Mouse (Mus musculus) layer of hippocampus, postnatal 14 days (tissue): ENCODE results near the gene Pus3. TPM values are rescaled to one million over a fixed set of nuclear protein-coding genes. Genes with fewer than 3 reads are reported as not detected.
"Not testable (repeated sequence)": the region's sequence is repeated elsewhere in the genome, so short reads cannot be mapped to it uniquely, and the experiment has no call there.

Experiments used
- DNase-seq, 2 experiments: peaks; one replicate each; pipeline ENCODE4 v3.0.0; 2021 to 2022; ENCODE audit warnings: low spot score in 2 of 2, mixed read lengths in 1 of 2
- total RNA-seq, 2 experiments: library from RNA; stranded (reverse); gene quantifications; 2 replicates each; pipeline ENCODE4 v1.2.3; 2021

The Pus3 gene
- total RNA-seq, 2 experiments from 2014 or later = 12.7 to 13.7 TPM

GRCm38 (mm10) chr9:35544666-35545065 is 13.7 kb upstream of the Pus3 start:
- DNase-seq = no peak

GRCm38 (mm10) chr9:35545704-35546103 is 12.7 kb upstream of the Pus3 start:
- no peak for DNase-seq

- DNase-seq = no peak
Observed at GRCm38 (mm10) chr9:35546745-35547144, 11.7 kb upstream of the Pus3 start.

- DNase-seq = no peak
Observed at GRCm38 (mm10) chr9:35548455-35548854, 9.9 kb upstream of the Pus3 start.

GRCm38 (mm10) chr9:35556494-35557102 is 1.8 kb upstream of the Pus3 start:
- no peak for DNase-seq

GRCm38 (mm10) chr9:35559009-35559890 is 855 bp downstream of the Pus3 start:
- DNase-seq = peak; percentile 81 to 93

- no peak for DNase-seq
Observed at GRCm38 (mm10) chr9:35561076-35561475, 2.7 kb downstream of the Pus3 start.

- no peak for DNase-seq
Observed at GRCm38 (mm10) chr9:35561583-35561982, 3.2 kb downstream of the Pus3 start.

- DNase-seq = no peak
Observed at GRCm38 (mm10) chr9:35564536-35565240, 6.3 kb downstream of the Pus3 start.

GRCm38 (mm10) chr9:35567995-35568394 is 9.6 kb downstream of the Pus3 start:
- DNase-seq = no peak

GRCm38 (mm10) chr9:35569571-35570534 is 11.5 kb downstream of the Pus3 start, which contains the start of the genes Pate2 and Hyls1:
Gene Pate2 (plus strand): TSS chr9:35570284.
Gene Hyls1 (minus strand): TSS chr9:35570398.
- DNase-seq = peak; percentile 87 to 95

GRCm38 (mm10) chr9:35570663-35571062 is 12.3 kb downstream of the Pus3 start:
- no peak for DNase-seq

- no peak for DNase-seq
Observed at GRCm38 (mm10) chr9:35574416-35574815, 16.0 kb downstream of the Pus3 start.

- no peak for DNase-seq
Observed at GRCm38 (mm10) chr9:35587674-35588073, 29.3 kb downstream of the Pus3 start.

GRCm38 (mm10) chr9:35592903-35593302 is 34.5 kb downstream of the Pus3 start:
- peak in 1 of 2 experiments; percentile 44 for DNase-seq

- peak in 1 of 2 experiments; percentile 11 for DNase-seq
Observed at GRCm38 (mm10) chr9:35607647-35608405, 49.4 kb downstream of the Pus3 start.

- DNase-seq = no peak
Observed at GRCm38 (mm10) chr9:35611841-35612240, 53.4 kb downstream of the Pus3 start, which contains the start of gene Pate4. Gene Pate4 (minus strand): TSS chr9:35611941.

- DNase-seq = no peak
Observed at GRCm38 (mm10) chr9:35614005-35614404, 55.6 kb downstream of the Pus3 start.

GRCm38 (mm10) chr9:35616784-35617183 is 58.4 kb downstream of the Pus3 start:
- DNase-seq = not testable (repeated sequence)
